Mouse (Mus musculus): Measurements from ENCODE around the gene Ptpn7.
"Not testable (repeated sequence)": the region's sequence is repeated elsewhere in the genome, so short reads cannot be mapped to it uniquely, and the experiment has no call there.

The Ptpn7 gene

GRCm38 (mm10) chr1:135188197-135188596 lies 55.7 kb downstream of the Ptpn7 start:
- DNase-seq = no peak

- no peak for DNase-seq
Observed at GRCm38 (mm10) chr1:135189186-135189585, 56.7 kb downstream of the Ptpn7 start.

GRCm38 (mm10) chr1:135194335-135194734 lies 61.8 kb downstream of the Ptpn7 start:
- DNase-seq = not testable (repeated sequence)

Data from thymus, postnatal 36 days (tissue).